Mouse (Mus musculus) cerebellum, adult 9-11 months (tissue): ENCODE results near the gene Hist1h2ad.
A peak's percentile ranks its signal among the peaks of the same experiment; 100 is the strongest.
"Not testable (repeated sequence)": the region's sequence is repeated elsewhere in the genome, so short reads cannot be mapped to it uniquely, and the experiment has no call there.

Source experiments
- DNase-seq: peaks from one replicate; pipeline ENCODE4 v3.0.0; 2022

The Hist1h2ad gene

DNA sequence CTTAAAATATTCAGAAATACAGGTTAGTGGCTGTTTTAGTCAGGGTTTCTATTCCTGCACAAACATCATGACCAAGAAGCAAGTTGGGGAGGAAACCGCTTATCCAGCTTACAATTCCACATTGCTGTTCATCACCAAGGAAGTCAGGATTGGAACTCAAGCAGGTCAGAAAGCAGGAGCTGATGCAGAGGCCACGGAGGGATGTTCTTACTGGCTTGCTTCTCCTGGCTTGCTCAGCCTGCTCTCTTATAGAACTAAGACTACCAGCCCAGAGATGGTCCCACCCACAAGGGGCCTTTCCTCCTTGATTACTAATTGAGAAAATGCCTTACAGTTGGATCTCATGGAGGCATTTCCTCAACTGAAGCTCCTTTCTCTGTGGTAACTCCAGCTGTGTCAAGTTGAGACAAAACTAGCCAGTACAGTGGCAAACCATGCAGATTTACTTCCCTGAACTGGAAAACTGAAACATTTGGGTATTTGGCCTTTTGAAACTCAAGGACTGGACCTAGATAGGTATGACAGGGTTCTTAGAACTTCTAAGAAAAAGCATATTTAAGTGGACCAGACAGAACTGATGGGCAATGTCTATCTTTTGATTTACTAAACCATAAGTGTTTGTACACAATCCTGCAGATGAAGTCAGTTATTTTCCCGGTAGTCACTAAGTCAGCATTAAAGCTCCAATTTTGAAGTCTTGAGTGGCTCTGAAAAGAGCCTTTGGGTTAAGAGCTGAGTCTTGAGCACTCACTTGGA is 31.8 kb upstream of the Hist1h2ad start:
- DNase-seq: not testable (repeated sequence)

DNA sequence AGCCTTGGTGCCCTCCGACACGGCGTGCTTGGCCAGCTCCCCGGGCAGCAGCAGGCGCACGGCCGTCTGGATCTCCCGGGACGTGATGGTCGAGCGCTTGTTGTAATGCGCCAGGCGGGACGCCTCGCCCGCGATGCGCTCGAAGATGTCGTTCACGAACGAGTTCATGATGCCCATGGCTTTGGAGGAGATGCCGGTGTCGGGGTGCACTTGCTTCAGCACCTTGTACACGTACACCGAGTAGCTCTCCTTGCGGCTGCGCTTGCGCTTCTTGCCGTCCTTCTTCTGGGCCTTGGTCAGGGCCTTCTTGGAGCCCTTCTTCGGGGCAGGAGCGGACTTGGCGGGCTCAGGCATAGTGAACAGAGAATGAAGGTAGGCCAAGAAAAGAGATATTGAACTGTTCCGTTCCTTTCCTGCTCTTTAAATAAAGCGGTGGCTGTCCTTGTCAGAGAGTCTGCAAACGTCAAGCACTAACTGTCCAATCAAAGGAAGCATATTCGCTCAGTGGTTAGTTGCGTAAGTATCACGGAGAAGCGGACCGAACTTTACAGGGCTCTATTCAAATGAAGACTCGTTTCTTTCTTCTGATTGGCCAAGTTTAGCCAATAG is 31.1 kb upstream of the Hist1h2ad start, which contains the start of gene Hist1h2bh:
Gene Hist1h2bh, minus strand, starts transcription at position 394 of the 609 bp plus-strand sequence.
- peak; percentile 67 for DNase-seq

DNA sequence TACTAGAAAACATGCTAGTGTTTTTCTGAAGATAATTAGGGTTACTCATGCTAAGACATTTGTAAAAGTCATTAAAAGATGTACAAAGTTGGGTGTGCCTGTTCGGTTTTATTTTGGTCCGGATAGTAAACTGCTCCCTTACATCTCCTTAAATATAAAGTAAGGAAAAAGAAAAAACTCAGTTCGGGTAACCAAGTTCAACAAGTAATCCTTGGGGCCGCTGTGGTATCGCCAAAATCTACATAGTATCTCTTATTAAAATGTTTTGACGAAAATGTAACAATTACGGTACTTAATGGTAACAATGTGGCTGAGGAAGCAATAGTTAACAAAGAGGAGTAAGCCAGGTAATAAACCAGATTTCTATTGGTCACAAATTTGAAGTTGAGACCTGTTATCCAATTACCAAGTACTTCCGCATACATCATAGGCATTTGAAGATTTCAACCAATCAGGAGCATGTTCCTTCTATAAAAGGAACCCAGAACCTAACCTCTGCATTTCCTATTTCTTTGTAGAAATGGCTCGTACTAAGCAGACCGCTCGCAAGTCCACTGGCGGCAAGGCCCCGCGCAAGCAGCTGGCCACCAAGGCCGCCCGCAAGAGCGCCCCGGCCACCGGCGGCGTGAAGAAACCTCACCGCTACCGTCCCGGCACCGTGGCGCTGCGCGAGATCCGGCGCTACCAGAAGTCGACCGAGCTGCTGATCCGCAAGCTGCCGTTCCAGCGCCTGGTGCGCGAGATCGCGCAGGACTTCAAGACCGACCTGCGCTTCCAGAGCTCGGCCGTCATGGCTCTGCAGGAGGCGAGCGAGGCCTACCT is 30.0 kb upstream of the Hist1h2ad start, which contains the start of gene Hist1h3f:
Gene Hist1h3f, plus strand, starts transcription at position 88 of the 822 bp plus-strand sequence.
- DNase-seq: peak; percentile 86

DNA sequence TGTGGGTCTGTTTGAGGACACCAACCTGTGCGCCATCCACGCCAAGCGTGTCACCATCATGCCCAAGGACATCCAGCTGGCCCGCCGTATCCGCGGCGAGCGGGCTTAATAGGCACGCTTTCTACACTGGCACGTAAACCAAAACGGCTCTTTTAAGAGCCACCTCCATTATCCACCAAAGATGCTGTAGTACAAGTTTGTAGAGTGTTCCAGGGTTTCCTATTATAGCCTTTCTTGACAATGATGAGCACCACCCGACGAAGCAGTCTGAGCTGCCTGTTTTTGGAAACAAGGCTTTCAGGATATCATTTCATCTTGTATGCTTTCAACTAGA is 29.4 kb upstream of the Hist1h2ad start:
- DNase-seq: not testable (repeated sequence)

DNA sequence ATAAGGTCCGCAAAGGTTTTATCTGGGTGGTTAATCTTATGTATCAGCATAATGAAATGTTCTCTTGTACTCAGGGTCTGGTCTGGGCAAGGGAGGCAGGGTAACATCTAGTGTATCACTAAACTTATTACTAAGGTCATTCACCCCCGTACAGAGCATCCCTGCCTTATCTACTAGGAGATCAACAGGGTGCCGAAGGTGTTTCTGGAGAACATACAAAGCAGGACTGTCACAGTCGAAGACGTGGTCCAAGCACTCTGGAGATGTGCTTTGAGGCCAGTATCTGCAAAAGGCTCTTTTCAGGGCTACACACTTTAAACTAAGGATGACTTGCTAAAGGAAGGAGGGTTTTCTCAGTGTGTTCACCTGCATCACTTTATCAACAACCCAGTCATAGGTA is 27.5 kb upstream of the Hist1h2ad start:
- no peak for DNase-seq

DNA sequence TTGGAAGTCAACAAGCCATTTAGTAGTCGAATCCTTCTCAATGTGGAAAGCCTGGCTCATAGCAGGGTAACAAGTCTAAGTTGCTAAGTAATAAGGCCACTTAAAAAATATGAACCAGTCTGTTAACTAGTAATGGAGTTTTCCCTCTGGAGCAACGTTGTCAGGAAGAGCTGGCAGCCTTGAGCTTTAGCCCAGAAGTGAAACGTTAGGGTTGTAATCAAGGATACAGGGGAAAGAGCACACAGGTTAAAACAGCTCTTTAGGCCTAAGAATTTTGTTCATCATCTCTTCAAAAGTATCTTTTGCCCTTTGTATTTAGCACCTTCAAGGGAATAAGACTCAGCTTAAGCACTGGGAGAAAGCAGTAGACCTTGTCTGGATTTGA is 23.4 kb upstream of the Hist1h2ad start:
- no peak for DNase-seq

DNA sequence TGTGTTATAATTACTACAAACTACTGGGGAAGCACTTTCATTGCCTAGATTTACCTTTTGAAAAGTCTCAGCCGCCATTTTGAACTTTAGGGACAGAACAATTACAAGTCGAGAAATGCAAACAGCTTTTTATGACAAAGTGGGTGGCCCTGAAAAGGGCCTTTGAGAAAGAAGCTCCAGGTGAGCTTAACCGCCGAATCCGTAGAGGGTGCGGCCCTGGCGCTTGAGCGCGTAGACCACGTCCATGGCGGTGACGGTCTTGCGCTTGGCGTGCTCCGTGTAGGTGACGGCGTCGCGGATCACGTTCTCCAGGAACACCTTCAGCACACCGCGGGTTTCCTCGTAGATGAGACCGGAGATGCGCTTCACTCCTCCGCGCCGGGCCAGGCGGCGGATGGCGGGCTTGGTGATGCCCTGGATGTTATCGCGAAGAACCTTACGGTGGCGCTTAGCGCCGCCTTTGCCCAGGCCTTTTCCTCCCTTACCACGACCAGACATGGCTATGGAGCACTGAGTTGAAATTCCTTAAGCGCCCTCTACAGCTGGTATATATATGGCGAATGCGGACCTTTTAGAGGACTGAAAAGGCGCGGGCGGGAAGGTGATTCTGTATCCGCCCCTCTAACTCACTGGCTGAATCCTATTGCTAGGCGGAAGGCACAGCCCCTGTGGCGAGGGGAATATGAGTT is 22.9 kb upstream of the Hist1h2ad start, which contains the start of gene Hist1h4f:
Gene Hist1h4f, minus strand, starts transcription at position 503 of the 689 bp plus-strand sequence.
- DNase-seq: peak; percentile 94

DNA sequence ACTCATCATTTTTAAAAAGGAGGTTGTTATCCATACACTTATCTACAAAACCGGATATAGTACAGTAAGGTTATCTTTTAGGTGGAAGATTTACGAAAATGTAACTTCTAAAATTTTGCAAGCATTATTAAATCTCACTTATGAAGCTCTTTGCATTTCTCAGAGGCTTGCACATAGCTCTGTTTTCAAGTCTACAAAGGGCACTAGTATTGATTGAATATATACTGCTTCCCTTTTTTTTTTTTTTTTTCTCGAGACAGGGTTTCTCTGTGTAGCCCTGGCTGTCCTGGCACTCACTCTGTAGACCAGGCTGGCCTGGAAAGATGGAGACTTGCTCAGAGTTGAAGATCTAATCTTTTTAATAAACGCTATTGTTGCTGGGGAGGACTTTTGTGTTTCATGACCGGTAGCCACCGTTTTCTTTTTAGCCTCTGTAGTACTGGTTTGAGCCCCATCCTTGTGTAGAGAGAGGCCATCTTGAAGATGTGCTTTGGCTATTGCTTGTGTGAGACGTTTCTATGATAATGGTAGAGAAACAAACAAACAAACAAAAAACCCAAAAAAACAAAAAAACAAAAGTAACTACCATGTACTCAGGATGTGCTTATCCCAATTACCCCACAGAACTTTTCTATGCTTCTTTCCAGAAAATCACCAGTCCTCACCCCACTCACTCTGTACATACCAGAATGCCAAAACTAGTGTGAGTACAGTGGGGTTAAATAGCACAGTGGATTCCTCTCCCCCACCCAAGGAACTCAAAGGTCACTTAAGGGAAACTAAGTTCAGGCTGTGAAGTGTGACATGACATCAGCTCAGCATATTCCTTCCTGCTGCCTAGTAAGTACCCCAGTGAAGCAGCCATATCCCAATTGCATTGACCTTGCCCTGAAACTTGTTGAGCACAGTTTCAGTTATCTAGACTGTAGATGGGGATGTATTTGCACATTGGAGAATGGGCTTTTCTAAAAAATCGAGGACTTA is 22.0 kb upstream of the Hist1h2ad start:
- DNase-seq: no peak

DNA sequence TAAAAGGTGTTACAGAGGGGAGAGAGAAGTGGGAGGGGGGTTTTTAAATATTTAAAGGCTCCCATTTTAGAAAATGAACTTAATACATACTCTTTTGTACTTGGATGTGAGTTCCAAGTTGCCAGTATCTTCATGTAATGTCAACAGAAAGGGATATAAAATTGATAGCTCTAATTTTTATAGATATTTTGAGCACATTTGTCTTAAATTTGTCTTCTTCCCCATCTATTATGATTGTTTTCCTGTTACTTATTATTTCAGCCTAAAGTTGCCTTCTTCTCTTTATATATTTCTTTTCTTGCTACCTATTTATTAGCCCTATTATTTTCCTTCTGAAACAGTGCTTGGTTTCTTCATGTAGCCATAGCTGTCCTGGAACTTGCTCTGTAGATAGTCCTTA is 21.2 kb upstream of the Hist1h2ad start, which contains the start of gene Hist1h1d:
Gene Hist1h1d, plus strand, starts transcription at position 301 of the 400 bp plus-strand sequence.
- no peak for DNase-seq

DNA sequence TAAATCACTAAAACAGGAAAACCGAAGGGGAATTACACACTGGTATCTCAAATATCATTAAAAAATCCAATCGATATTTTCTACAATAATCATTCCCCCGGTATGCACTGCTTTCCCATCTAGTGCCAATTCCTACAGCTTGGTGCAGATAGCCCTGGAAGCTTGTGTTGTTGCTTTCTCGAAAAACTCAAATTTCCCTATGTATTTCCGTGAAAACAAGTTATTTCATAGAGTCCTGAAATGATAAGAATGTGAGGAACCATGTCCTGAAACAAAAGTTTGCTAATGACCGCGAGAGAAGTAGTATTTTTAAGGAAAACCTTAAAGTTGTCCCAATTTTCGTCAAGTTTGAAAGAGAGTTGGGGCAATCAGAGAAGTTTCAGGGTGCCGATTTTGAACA is 19.8 kb upstream of the Hist1h2ad start:
- no peak for DNase-seq

DNA sequence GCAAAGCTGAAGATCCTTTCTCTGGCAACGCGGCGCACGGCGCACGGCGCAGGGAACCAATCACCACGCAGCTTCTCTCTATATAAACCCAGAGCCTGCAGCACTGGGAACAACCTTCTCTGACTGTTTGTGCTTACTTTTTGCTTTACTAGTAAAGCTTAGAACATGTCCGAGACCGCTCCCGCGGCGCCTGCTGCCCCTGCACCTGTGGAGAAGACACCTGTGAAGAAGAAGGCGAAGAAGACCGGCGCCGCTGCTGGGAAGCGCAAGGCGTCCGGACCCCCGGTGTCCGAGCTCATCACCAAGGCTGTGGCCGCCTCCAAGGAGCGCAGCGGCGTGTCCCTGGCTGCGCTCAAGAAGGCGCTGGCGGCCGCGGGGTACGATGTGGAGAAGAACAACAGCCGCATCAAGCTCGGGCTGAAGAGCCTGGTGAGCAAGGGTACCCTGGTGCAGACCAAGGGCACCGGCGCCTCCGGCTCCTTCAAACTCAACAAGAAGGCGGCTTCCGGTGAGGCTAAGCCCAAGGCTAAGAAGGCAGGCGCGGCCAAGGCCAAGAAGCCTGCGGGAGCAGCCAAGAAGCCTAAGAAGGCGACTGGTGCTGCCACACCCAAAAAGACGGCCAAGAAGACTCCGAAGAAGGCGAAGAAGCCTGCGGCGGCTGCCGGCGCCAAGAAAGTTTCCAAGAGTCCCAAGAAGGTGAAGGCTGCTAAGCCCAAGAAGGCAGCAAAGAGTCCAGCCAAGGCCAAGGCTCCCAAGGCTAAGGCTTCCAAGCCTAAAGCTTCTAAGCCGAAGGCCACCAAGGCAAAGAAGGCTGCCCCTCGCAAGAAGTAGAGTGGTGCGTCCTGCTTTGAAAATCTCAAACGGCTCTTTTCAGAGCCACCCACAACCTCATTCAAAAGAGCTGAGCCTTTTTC is 19.0 kb upstream of the Hist1h2ad start:
- peak; percentile 78 for DNase-seq

DNA sequence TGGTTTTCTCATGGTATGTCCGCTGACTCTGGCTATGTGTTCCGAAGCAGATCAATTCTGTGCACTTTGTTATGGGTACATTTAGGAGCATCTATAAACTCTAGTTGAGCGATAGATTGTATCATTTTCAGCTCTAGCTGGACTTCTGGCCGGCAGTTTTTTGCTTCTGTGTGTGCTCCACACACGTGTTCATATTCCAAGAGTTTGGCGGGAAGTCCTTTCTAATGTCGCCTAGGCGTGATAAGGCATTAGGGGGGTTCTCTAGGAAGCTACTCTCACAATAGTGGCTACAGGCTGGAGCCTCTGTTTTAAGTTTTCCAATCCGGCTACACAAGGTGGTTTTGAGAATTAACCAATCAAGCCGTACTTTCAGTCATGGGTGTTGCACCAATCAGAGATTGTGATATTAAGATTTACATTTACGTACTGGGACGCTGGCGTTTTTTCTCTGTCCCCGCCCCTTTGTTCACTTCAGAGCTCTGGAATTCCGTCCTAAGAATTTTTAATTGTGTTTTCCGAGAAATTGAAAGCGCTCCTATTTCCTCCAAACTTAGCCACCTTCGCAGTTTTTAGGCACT is 18.3 kb upstream of the Hist1h2ad start:
- DNase-seq: peak; percentile 82

DNA sequence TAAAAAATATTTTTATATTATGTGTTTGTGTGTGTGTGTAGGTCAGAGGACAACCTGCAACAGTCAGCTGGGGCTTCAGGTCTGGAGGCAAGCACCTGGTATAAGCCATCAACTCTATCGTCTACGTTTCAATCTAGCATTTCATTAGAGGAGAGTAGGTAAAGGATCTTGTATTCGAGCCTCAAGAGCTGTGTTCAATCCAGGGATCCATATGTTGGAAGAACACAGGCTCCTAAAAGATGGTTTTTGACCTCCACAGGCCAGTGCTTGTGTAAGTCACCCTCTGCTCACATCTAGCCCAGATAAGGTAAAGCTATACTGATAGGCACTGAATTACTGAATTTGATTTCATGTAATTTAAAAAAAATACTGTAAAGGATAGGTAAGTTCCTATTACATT is 17.3 kb upstream of the Hist1h2ad start:
- no peak for DNase-seq

DNA sequence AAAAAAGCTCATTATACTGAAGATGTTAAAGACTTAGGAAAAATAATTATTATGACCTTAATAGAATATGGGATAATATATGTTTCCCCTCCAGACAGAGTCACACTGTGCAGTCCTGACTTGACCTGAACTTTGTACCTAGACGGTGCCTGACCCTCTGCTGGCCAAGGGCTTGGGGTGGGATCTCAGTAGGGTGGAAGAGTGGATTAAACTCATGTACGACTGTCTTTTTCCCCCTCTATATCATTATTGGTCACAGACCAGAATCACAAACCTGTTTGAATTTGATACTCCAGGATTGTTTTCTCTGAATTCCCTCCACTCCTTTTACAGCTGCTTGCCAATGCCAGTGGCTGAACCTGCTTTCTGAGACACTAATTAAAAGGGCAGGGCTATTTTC is 13.5 kb upstream of the Hist1h2ad start:
- not testable (repeated sequence) for DNase-seq

DNA sequence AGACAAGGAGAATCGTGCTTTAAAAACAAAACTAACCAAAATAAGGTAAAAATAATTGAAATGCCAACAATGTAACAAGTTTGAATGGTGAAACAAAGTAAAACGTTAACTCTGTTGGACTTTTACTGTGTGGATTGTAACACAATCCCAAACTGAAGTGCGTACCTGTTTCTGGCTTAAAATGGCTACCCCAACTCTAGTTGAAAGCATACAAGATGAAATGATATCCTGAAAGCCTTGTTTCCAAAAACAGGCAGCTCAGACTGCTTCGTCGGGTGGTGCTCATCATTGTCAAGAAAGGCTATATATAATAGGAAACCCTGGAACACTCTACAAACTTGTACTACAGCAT is 12.7 kb upstream of the Hist1h2ad start:
- not testable (repeated sequence) for DNase-seq

DNA sequence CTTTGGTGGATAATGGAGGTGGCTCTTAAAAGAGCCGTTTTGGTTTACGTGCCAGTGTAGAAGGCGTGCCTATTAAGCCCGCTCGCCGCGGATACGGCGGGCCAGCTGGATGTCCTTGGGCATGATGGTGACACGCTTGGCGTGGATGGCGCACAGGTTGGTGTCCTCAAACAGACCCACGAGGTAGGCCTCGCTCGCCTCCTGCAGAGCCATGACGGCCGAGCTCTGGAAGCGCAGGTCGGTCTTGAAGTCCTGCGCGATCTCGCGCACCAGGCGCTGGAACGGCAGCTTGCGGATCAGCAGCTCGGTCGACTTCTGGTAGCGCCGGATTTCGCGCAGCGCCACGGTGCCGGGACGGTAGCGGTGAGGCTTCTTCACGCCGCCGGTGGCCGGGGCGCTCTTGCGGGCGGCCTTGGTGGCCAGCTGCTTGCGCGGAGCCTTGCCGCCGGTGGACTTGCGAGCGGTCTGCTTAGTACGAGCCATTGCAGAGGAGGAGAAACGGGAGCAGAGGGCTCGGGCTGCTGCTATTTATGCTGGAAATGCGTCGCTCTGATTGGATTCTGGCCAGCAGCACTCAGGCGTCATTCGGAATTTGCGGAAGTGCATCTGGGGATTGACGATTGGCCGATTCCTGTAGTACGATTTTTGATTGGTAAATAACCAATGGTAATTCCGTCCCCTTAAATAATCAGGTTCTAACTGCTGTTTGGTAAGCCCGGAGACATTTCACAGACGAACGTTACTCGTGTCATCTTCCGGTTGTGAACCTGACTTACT is 12.1 kb upstream of the Hist1h2ad start, which contains the start of gene Hist1h3e:
Gene Hist1h3e, minus strand, starts transcription at position 487 of the 777 bp plus-strand sequence.
- DNase-seq: peak; percentile 94

DNA sequence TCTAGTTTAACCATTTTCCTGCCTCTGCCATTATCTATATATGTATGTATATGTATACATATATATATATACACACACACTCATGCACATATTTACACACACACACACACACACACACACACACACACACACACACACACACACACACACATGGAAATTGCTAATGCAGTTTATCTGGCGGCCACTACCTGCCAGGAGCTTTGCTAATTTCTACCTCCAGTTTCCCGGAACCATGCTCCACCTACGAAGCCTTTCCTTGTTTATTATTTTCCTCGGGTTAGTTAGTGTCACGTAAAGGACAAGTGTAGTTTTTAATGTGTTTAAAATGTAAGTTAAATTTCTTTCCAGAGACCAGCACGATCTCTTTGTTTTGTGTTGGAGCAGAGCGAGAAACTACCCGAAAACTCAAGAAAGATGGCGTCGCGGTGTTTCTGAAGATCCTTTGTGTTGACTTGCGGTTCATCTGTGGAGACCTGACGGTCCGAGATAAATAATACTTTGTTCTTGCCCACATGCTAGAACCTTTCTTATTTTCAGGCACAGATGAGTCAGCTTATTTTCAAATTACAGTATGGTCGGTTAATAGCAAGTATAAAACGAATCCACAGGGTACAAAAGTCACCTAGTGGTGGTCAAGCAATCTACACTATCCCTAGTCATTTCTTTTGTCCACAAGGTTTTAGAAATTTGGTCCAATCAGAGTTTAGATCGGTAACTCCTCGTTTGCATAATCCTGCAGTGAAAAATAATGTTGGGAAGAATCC is 11.3 kb upstream of the Hist1h2ad start:
- DNase-seq: peak; percentile 60

DNA sequence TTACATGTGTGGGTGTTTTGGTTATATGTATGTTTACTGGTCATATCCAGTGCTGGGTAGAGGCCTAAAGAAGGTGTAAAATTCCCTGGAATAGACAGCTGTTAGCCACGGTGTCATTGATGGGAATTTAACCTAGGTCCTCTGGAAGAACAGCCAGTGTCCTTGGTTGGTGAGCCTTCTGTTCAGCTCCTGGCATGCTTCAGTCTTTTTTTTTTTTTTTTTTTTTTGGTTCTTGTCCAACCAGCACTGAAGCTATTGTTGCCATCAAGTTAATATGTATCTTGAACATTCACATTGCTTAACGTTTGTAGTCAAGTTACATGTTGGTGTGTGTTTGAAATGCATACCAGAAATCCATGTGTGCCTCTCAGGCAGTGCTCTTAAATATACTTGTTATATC is 9.7 kb upstream of the Hist1h2ad start:
- no peak for DNase-seq
